Mouse (Mus musculus) small intestine, adult 2 months (tissue): ENCODE measurements around the gene Mybl2. TPM values are rescaled to one million over a fixed set of nuclear protein-coding genes. Genes with fewer than 3 reads are reported as not detected.

Source experiments
- H3K27ac ChIP-seq: fragments of 200-500 bp; 2 replicates; pipeline ENCODE4 v1.5.1; 2012; ENCODE audit warnings: low read depth, low read length, control low read depth, inconsistent platforms; ENCODE audit not compliant: insufficient read depth
- H3K27me3 ChIP-seq: fragments of 200-500 bp; 2 replicates; pipeline ENCODE4 v1.6.1; 2012; ENCODE audit warnings: mild to moderate bottlenecking, moderate library complexity, low read length, inconsistent platforms; ENCODE audit not compliant: control insufficient read depth, insufficient read depth
- H3K36me3 ChIP-seq: fragments of 200-500 bp; 2 replicates; pipeline ENCODE4 v1.6.1; 2012; ENCODE audit warnings: mild to moderate bottlenecking, low read length, control low read depth, inconsistent platforms; ENCODE audit not compliant: control insufficient read depth, insufficient read depth
- H3K4me1 ChIP-seq: fragments of 200-500 bp; 2 replicates; pipeline ENCODE4 v1.6.1; 2012; ENCODE audit warnings: low read length, inconsistent platforms, mixed read lengths; ENCODE audit not compliant: control insufficient read depth, insufficient read depth, insufficient read length
- H3K4me3 ChIP-seq: fragments of 200-500 bp; 2 replicates; pipeline ENCODE4 v1.5.1; 2012; ENCODE audit warnings: low read depth, mild to moderate bottlenecking, control low read depth, inconsistent platforms, low read length, moderate library complexity
- CTCF ChIP-seq: fragments of 200-500 bp; IDR thresholded peaks from 2 replicates; pipeline ENCODE4 v1.5.1; 2012; ENCODE audit warnings: low read depth, mild to moderate bottlenecking, control low read depth, inconsistent platforms, low read length, moderate library complexity, mixed read lengths; ENCODE audit not compliant: insufficient replicate concordance, insufficient read length; ENCODE audit errors: extremely low read depth
- POLR2A ChIP-seq: fragments of 200-500 bp; IDR thresholded peaks from 2 replicates; pipeline ENCODE4 v1.6.1; 2012; ENCODE audit warnings: low read depth, mild to moderate bottlenecking, control low read depth, inconsistent platforms, low read length, moderate library complexity
- WGBS: fragments of 180-500 bp; shearing (Covaris S2); methylation state at CpG from one replicate; pipeline ENCODE4 v1.1.7; 2018; 5-methylcytosine and 5-hydroxymethylcytosine counted together
- polyA plus RNA-seq: library from polyadenylated mRNA; depleted of rRNA; stranded (reverse); fragments of >200 nt; gene quantifications from 2 replicates; pipeline ENCODE4 v1.2.3, GENCODE M21; 2012; rRNA removed

Mybl2 gene
- polyA plus RNA-seq, 1 experiment = 5.6 TPM

DNA sequence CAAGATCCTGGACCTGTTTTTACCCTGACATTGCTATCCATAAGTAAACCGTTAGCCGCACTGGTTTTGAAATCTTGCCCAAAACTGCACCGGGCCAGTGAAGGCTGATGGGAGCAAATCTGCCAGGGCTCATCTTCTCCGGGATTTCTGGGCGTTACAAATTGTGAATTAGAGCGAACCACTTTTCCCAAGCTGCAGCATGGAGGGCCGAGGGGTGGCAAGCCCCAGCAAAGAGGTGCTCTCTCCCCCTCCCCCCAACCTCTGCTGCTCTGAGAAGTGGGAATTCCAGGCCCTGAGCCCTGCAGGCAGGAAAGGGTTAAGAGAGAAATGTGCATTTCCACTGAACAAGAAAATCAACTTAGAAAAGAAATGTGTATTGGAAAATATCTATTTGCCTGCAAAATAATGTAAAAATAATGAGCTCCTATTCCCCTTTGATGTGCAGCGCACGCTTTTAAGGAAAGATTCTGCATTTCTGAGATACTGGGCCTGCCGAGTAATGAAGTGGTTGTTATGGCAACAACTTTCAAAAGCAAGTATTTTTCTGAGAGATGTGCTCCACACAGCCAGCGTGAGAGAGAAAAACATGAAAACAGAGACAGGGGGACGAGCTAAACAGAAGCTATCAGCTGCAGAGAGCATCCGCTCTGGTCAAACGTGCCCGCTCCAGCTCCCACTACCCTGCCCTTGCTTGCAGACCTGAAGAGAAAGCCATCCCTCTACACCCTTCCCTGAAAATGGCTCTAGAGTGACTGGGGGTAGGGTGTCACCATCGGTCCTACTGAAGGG is 57.1 kb downstream of the Mybl2 start:
- TF ChIP-seq POLR2A (no peak), CTCF (no peak)

DNA sequence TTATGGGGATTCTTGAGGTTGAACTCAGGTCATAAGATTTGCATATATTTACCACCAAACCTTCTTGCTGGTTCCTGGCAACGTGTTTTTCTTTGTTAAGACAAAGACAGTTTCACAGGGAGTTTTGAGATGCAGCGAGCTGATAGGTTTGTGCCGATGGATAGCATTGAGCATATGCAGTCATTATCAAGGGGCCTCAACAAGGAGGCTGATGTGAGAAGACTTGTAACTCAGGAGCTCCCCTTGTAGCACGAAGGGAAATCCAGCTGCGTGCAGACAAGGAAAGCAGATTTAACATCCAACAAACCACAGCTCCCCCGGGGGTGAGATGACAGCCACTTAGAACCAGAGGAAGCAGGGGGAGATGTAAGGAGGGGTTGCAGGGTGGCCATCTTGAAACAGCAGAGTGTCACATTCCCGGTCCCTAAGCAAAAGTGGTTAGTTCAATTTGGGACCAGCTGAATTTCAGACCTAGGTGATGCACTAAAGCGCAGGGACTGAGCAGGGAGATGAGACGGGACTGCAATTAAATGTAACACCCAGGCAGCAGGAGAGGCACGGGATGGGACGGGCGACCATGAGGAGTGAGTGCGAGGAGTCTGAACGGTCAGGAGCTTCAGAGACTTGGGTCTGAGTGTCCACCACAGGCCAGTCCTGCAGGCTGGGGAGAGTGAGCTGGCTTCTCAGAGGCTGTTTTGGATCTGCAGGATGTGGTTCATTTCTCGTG is 66.3 kb downstream of the Mybl2 start:
- Histone ChIP-seq H3K27me3 (peaks cover 4% of the 10 kb centered on the region; the same call in 1 of the 2 replicates), H3K4me3 (no peak overlapping the region), H3K36me3 (no peaks in the 10 kb centered on the region), H3K4me1 (peaks cover 3% of the 10 kb centered on the region), H3K27ac (peak overlapping the region; percentile 16)
- TF ChIP-seq CTCF = no peak
- no peak for TF ChIP-seq POLR2A
- WGBS = 65% methylated on average over 15 of the region's 15 CpGs

More for the DNA sequence above, 57.1 kb downstream of the Mybl2 start:
- Histone ChIP-seq H3K36me3 (no peaks in the 10 kb centered on the region), H3K27me3 (no peaks in the 10 kb centered on the region), H3K4me1 (no peaks in the 10 kb centered on the region), H3K27ac (no peak overlapping the region), H3K4me3 (no peak overlapping the region)
- WGBS = 68% methylated on average over 16 of the region's 16 CpGs

DNA sequence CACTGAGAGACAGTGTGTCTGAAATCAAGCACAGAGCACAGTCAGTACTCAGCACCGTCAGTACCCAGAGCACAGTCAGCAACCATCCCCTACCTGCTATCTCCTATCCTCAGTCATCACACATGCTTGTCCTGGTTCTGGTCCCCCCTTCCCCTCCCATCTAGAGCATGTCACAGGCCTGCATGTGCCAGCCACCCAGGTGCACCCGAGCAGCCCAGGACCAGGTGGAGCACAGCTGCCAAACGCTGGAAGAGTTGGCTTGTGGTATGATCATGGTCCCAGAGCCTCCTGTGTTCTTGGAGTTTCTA is 66.8 kb downstream of the Mybl2 start:
- TF ChIP-seq CTCF = no peak
- TF ChIP-seq POLR2A = no peak
- H3K4me1 ChIP-seq = peaks cover 3% of the 10 kb centered on the region
- H3K36me3 ChIP-seq = no peaks in the 10 kb centered on the region
- H3K4me3 ChIP-seq = no peak overlapping the region
- peaks cover 4% of the 10 kb centered on the region; the same call in 1 of the 2 replicates for H3K27me3 ChIP-seq
- H3K27ac ChIP-seq = peak overlapping the region; percentile 16
- 76% methylated on average over 3 of the region's 3 CpGs for WGBS

DNA sequence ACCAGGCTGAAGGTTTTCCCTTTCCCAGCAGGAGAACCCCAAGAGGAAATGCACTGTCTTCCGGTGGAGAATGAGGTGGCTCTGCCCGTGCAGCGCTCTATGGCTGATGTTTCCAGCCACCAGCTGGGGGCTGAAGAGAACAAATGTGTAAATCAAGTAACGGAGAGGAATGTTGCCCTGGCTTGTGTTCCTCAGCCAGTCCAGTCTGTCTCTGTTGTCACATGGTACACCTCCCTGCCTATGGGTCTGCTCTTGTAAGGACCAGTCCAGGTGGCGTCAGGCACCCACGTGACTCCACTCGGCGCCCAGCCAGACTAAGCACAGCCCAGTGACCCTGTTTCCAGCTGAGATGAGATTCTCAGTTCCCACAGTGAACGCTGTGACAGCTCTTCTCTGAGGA is 67.8 kb downstream of the Mybl2 start:
- peaks cover 3% of the 10 kb centered on the region for H3K4me1 ChIP-seq
- no peaks in the 10 kb centered on the region for H3K36me3 ChIP-seq
- TF ChIP-seq CTCF = no peak
- TF ChIP-seq POLR2A = no peak
- H3K27me3 ChIP-seq = peaks cover 4% of the 10 kb centered on the region; the same call in 1 of the 2 replicates
- 0 out of 2 replicates have a peak overlapping the region, but pooled peaks have one; percentile 6 for H3K4me3 ChIP-seq
- no peak overlapping the region; the same call in 1 of the 2 replicates for H3K27ac ChIP-seq
- WGBS = 8% methylated on average over 9 of the region's 9 CpGs

DNA sequence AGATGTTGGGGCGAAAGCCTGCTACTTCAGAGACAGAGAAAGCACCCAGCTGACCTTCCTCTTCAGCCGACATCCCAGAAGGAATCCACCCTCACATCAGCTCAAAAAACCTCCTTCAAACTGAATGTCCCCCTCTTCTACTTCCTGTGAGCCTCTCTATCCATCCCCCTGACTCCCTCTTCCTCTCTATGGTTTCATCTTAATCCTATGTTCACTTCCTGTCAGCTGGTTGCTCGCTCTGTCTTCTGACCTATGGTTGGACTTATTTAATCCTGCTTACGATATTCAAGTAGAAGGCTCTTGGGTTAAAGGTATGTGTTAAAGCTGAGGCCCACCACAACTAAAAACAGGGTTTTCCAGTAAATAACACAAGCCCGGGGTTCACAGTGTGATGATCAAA is 69.0 kb downstream of the Mybl2 start:
- Histone ChIP-seq H3K27me3 (peaks cover 4% of the 10 kb centered on the region; the same call in 1 of the 2 replicates), H3K36me3 (no peaks in the 10 kb centered on the region), H3K27ac (peak overlapping the region; percentile 23; the same call in 1 of the 2 replicates), H3K4me3 (no peak overlapping the region), H3K4me1 (peaks cover 3% of the 10 kb centered on the region)
- WGBS = 77% methylated on average over 5 of the region's 5 CpGs
- TF ChIP-seq POLR2A (no peak), CTCF (no peak)

DNA sequence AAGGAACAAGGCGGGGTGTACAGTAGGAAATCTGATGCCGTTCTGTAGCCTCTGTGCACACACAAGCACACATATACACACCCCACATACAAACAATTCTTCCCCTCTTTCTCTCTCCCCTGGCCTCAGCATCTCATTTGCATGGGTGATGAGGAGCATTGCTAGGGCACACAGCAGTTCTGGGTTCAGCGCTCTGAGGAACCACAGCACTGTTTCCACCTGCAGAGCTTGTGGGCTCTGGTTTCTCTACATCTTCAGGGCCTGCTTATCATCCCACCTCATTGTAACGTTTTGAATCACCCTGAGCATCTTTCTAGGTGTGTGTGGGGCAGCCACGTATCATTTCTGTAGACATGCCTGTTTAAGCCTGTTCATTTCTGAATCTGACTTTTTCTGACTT is 76.3 kb downstream of the Mybl2 start:
- Histone ChIP-seq H3K27me3 (no peaks in the 10 kb centered on the region), H3K4me1 (no peaks in the 10 kb centered on the region), H3K27ac (no peak overlapping the region), H3K4me3 (no peak overlapping the region), H3K36me3 (no peaks in the 10 kb centered on the region)
- TF ChIP-seq POLR2A (no peak), CTCF (no peak)
- WGBS = 71% methylated on average over 5 of the region's 5 CpGs

DNA sequence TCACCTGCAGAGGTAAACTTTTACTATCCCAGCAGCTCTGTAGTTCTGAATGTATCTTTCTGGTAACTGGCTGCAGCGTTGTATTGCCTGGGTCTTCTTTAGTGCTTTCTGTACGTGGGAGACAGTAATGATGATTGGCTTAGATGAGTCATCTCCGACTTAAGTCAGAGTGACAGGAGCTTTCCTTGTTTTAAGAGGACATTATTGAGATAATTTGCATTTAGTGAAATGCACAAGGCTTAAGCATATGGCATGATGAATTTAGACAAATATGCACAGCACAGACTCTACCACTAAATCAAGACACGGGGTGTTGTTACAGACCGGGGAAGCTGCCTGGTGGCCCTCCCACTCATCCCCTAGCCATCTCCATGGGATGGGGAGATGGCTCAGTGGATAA is 77.8 kb downstream of the Mybl2 start:
- Histone ChIP-seq H3K27ac (no peak overlapping the region), H3K36me3 (no peaks in the 10 kb centered on the region), H3K4me3 (no peak overlapping the region), H3K27me3 (no peaks in the 10 kb centered on the region), H3K4me1 (no peaks in the 10 kb centered on the region)
- no peak for TF ChIP-seq POLR2A
- TF ChIP-seq CTCF = no peak
- WGBS = 80% methylated on average over 5 of the region's 5 CpGs

Other genes with a start within 250 kb of the Mybl2 start
- gene Srsf6, start 123.2 kb upstream of the Mybl2 start, polyA plus RNA-seq = 30.5 and 46.1 TPM in 2 replicates
- 0.03 TPM in 1 of 2 replicates, not detected in the other for gene L3mbtl1, start 111.2 kb upstream of the Mybl2 start, polyA plus RNA-seq
- gene Sgk2, start 67.4 kb upstream of the Mybl2 start, polyA plus RNA-seq = 8.1 and 11.5 TPM in 2 replicates
- gene Ift52, start 37.3 kb upstream of the Mybl2 start, polyA plus RNA-seq = 4.5 and 10.0 TPM in 2 replicates
- gene Gtsf1l, start 33.2 kb downstream of the Mybl2 start, polyA plus RNA-seq = not detected in 2 replicates
- gene Tox2, start 148.4 kb downstream of the Mybl2 start, polyA plus RNA-seq = 5.3 and 15.1 TPM in 2 replicates